ENCODE assay signal across 21 mouse cellular contexts in genomic region chr19:53366057-53366775, GRCm38 (mm10). TPM values are rescaled to one million over a fixed set of nuclear protein-coding genes. Genes with fewer than 3 reads are reported as not detected.
A peak's percentile ranks its signal among the peaks of the same experiment; 100 is the strongest.
DNase-seq lines count a peak whose midpoint lies in the region; ATAC-seq and TF ChIP-seq lines count a peak whose summit lies in the region.
"Had no signal": no experiment of that assay in that cellular context is flagged by ENCODE, and none has a peak within 500 bp of the region (broad histone marks: within the 10 kb centered on the region; RNA-seq: fewer than 3 reads in every experiment).

No protein-coding gene starts in this region.

- WGBS in heart, embryonic 12.5 days, result 75% methylated on average over 11 of the region's 11 CpGs
- WGBS in lung, embryonic 14.5 days, result 58% methylated on average over 11 of the region's 11 CpGs
- 60% methylated on average over 11 of the region's 11 CpGs for WGBS in olfactory bulb, adult 2 months

- ATAC-seq in heart, embryonic 12.5 days (ENCODE audit: insufficient number of reproducible peaks, low FRiP score), result no peak
- no peak for ATAC-seq in lung, embryonic 14.5 days (ENCODE audit: insufficient read depth)
- ATAC-seq: forebrain, embryonic 16.5 days; intestine, embryonic 16.5 days had no signal

- no peaks in the 10 kb centered on the region for H3K9me3 ChIP-seq in heart, embryonic 12.5 days (replicated peaks)
- H3K9me3 ChIP-seq in lung, embryonic 14.5 days (ENCODE audit: low read depth, low read length), result no peaks in the 10 kb centered on the region
- H3K9me3 ChIP-seq: midbrain, embryonic 10.5 days; neural tube, embryonic 12.5 days had no signal

- H3K27ac ChIP-seq in heart, embryonic 12.5 days (ENCODE audit: poor library complexity, severe bottlenecking), result no peak overlapping the region
- peak overlapping the region; percentile 82; the same call in 1 of the 2 replicates for H3K27ac ChIP-seq in lung, embryonic 14.5 days (ENCODE audit: low read depth)
- H3K27ac ChIP-seq in olfactory bulb, adult 2 months (ENCODE audit: insufficient read depth, low read depth, low read length), result peak overlapping the region; percentile 74
- H3K27ac ChIP-seq: liver, embryonic 14.5 days; midbrain, embryonic 10.5 days; neural tube, embryonic 12.5 days had no signal

- peaks cover under 1% of the 10 kb centered on the region; the same call in 1 of the 2 replicates for H3K36me3 ChIP-seq in heart, embryonic 12.5 days
- 0 out of 2 replicates have a peak, but pooled peaks cover under 1% of the 10 kb centered on the region for H3K36me3 ChIP-seq in lung, embryonic 14.5 days (ENCODE audit: insufficient read depth)

- TF ChIP-seq CTCF in lung, embryonic 14.5 days (IDR thresholded peaks at IDR 0.05; ENCODE audit: low read depth), result no peak
- no peak for TF ChIP-seq CTCF in olfactory bulb, adult 2 months (IDR thresholded peaks at IDR 0.05; ENCODE audit: insufficient read depth, low read depth, low read length)

- TF ChIP-seq POLR2A in olfactory bulb, adult 2 months (IDR thresholded peaks at IDR 0.05; ENCODE audit: insufficient read depth, low read depth, low read length), result no peak

- no peaks in the 10 kb centered on the region for H3K27me3 ChIP-seq in heart, embryonic 12.5 days (replicated peaks)
- no peaks in the 10 kb centered on the region for H3K27me3 ChIP-seq in lung, embryonic 14.5 days (ENCODE audit: insufficient read depth, low read length)
- H3K27me3 ChIP-seq: CH12.LX; neural tube, embryonic 12.5 days had no signal

- DNase-seq in cerebellum, adult 11 months, result peak; percentile 22
- no peak for DNase-seq in cerebellum, postnatal 10 days
- DNase-seq in heart, postnatal 4 days, result no peak
- DNase-seq in lung, embryonic 14.5 days, result no peak
- DNase-seq in lung, adult 18-20 months, result no peak
- no peak for DNase-seq in ovary, postnatal 36 days (ENCODE audit: low spot score)
- DNase-seq: adrenal gland, adult 2 months; heart, postnatal 10 days; lung, postnatal 4 days; thymus, postnatal 14 days had no signal

- peak overlapping the region; percentile 16; the same call in 1 of the 2 replicates for H3K9ac ChIP-seq in heart, embryonic 12.5 days
- no peak overlapping the region for H3K9ac ChIP-seq in lung, embryonic 14.5 days
- H3K9ac ChIP-seq: liver, embryonic 14.5 days; neural tube, embryonic 12.5 days had no signal

- H3K4me1 ChIP-seq in heart, embryonic 12.5 days (replicated peaks), result peaks cover 40% of the 10 kb centered on the region
- H3K4me1 ChIP-seq in lung, embryonic 14.5 days (ENCODE audit: insufficient read depth), result peaks cover 26% of the 10 kb centered on the region
- peaks cover 27% of the 10 kb centered on the region for H3K4me1 ChIP-seq in olfactory bulb, adult 2 months (ENCODE audit: control insufficient read depth, insufficient read depth, low read length)

- no peak overlapping the region for H3K4me2 ChIP-seq in heart, embryonic 12.5 days
- H3K4me2 ChIP-seq in lung, embryonic 14.5 days, result no peak overlapping the region
- H3K4me2 ChIP-seq: neural tube, embryonic 12.5 days had no signal

- no peak overlapping the region for H3K4me3 ChIP-seq in heart, embryonic 12.5 days
- H3K4me3 ChIP-seq in lung, embryonic 14.5 days (ENCODE audit: low read depth, low read length), result no peak overlapping the region
- no peak overlapping the region for H3K4me3 ChIP-seq in olfactory bulb, adult 2 months (ENCODE audit: insufficient read depth, low read depth, low read length)
- H3K4me3 ChIP-seq: midbrain, embryonic 10.5 days; neural tube, embryonic 12.5 days had no signal

RNA-seq across cellular contexts. Expression of gene Gm10197, which starts 5.3 kb away (rescaled TPM):
- polyA plus RNA-seq in heart, embryonic 12.5 days (2016; fragmentation: Nextera tagmentation; extraction: Ambion mirVana), result not detected in 2 replicates
- total RNA-seq in heart, postnatal 4 days (2021), result not detected
- polyA plus RNA-seq in lung, embryonic 14.5 days (2014; fragmentation: Nextera tagmentation; extraction: Ambion mirVana), result 4.8 and 5.8 TPM in 2 replicates
- not detected in 2 replicates for polyA plus RNA-seq in olfactory bulb, adult 2 months (2012; ENCODE audit: insufficient read depth, insufficient read length, low replicate concordance, missing spikeins)
- total RNA-seq: adrenal gland, adult 2 months; granulocyte monocyte progenitor cell, adult 5-6 weeks; heart, postnatal 10 days had no signal
- polyA plus RNA-seq: adrenal gland, adult 2 months; forebrain, embryonic 16.5 days; intestine, embryonic 16.5 days; kidney, embryonic 16.5 days; limb, embryonic 11.5 days; liver, embryonic 14.5 days; neural tube, embryonic 12.5 days had no signal

RNA-seq across cellular contexts. Expression of gene Smndc1, which starts 24.2 kb away (rescaled TPM):
- polyA plus RNA-seq in heart, embryonic 12.5 days (2016; fragmentation: Nextera tagmentation; extraction: Ambion mirVana), result 30.5 and 33.0 TPM in 2 replicates
- total RNA-seq in heart, postnatal 4 days (2021), result 10 to 100 TPM; 43.2 to 48.2 TPM
- 45.8 and 49.4 TPM in 2 replicates for polyA plus RNA-seq in lung, embryonic 14.5 days (2014; fragmentation: Nextera tagmentation; extraction: Ambion mirVana)
- not detected in 2 replicates for polyA plus RNA-seq in olfactory bulb, adult 2 months (2012; ENCODE audit: insufficient read depth, insufficient read length, low replicate concordance, missing spikeins)

RNA-seq across cellular contexts. Expression of gene Mxi1, which starts 55.9 kb away (rescaled TPM):
- 40.0 and 42.7 TPM in 2 replicates for polyA plus RNA-seq in heart, embryonic 12.5 days (2016; fragmentation: Nextera tagmentation; extraction: Ambion mirVana)
- 10 to 100 TPM; 26.1 to 27.1 TPM for total RNA-seq in heart, postnatal 4 days (2021)
- polyA plus RNA-seq in lung, embryonic 14.5 days (2014; fragmentation: Nextera tagmentation; extraction: Ambion mirVana), result 36.7 and 38.3 TPM in 2 replicates
- polyA plus RNA-seq in olfactory bulb, adult 2 months (2012; ENCODE audit: insufficient read depth, insufficient read length, low replicate concordance, missing spikeins), result not detected in 2 replicates

Comparison
In these comparisons a context has a peak if more than half of its experiments do, and no peak if none do; other contexts are left out.
1. RNA of gene Smndc1, which starts 24.2 kb away (polyA plus RNA-seq): 45.8 to 49.4 TPM in lung, embryonic 14.5 days and 30.5 to 33.0 TPM in heart, embryonic 12.5 days; not detected in olfactory bulb, adult 2 months; every median in the first group is over 10 times any median in the second.